Mouse (Mus musculus) small intestine, adult 2 months (tissue): ENCODE measurements at regions not wholly inside any gene's neighbourhood (a gene's known extent, or its start where the extent isn't known, plus 50 kb on each side); places are given as distances from the start of the nearest gene placed in this dataset.

Experiments
- CTCF ChIP-seq: fragments of 200-500 bp; IDR thresholded peaks from 2 replicates; pipeline ENCODE4 v1.5.1; 2012; ENCODE audit warnings: low read depth, mild to moderate bottlenecking, control low read depth, inconsistent platforms, low read length, moderate library complexity, mixed read lengths; ENCODE audit not compliant: insufficient replicate concordance, insufficient read length; ENCODE audit errors: extremely low read depth
- POLR2A ChIP-seq: fragments of 200-500 bp; IDR thresholded peaks from 2 replicates; pipeline ENCODE4 v1.6.1; 2012; ENCODE audit warnings: low read depth, mild to moderate bottlenecking, control low read depth, inconsistent platforms, low read length, moderate library complexity

DNA sequence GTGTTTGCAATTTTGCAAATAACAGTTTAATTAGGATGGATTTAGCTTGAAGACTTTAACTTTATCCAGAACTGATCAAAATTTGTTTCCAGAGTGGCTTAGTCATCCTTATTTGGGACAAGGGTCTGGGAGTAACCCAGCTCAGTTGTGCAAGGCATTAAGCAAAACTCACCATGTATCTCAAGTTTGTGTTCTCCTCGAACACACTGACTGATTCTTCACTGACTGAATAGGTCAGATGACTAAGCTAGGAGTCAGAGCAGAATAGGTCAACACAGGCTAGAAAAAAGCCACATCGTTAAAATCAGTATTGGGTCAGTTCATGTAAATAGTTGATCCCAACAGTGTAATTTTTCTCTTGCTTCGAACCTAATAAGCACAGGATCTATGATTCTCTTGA, 302.7 kb upstream of the Ccng1 start:
- TF ChIP-seq POLR2A: no peak
- TF ChIP-seq CTCF: no peak
